Mouse (Mus musculus) left cerebral cortex, adult 9 months (tissue): ENCODE measurements around the gene Qrsl1.

Experiments used
- DNase-seq, 2 experiments: peaks; one replicate each; pipeline ENCODE4 v3.0.0; 2022; ENCODE audit warnings: low spot score in 2 of 2

Gene Qrsl1

DNA sequence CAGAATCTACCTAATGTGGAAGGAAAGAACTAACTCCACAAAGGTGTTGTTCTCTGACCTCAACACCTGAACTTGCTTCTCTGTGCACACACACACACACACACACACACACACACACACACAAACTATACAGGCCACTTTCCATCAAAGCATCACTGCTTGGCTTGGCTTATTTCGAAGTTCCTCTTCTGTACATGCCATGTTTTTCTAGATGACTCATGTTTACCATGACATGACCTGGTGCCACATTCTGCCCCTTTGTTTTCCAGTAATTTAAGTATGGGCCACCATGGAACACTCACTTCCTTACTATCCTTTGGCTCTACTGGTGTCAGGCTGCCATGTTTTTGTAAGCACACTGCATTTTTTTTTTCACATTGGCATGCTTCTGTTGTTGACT, 30.1 kb downstream of the Qrsl1 start:
- no peak for DNase-seq

DNA sequence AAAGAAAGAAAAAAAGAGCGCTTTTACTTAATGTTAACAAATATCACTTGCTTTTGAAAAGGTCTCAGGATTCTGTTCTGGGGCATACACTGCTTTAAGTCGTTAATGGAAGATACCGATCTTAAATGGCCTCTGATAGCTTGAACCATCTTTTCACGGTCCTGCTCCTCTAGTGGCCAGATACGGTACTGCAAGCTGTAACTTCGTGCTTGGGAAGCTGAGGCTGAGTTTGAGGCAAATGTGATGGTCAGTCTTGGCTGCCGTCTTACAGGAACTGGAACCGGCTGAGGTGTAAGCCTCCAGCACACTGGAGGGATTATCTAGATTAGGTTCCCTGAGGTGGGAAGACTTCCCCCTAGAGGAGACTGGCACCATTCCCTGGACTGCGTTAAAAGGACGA, 30.8 kb downstream of the Qrsl1 start:
- no peak for DNase-seq

DNA sequence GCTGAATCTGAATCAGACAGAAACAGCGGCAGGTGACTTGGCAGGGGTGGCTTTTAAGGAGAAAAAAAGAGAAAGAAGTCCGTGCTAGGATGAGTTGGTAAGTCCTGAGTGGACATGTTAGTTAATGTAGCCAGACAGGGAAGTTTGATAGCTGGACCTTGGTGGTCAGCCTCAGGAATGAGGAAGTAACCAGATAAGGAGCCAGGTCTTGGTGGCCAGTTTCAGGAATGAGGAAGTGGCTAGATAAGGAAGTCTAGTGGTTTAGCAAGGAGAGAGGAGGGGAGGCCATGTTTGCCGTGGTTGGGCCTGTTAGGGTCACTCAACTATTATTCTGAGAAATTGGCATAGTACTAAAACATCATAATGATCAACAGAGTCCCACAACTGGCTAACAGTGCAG, 45.2 kb downstream of the Qrsl1 start:
- DNase-seq, result peak in 1 of 2 experiments; percentile 13

DNA sequence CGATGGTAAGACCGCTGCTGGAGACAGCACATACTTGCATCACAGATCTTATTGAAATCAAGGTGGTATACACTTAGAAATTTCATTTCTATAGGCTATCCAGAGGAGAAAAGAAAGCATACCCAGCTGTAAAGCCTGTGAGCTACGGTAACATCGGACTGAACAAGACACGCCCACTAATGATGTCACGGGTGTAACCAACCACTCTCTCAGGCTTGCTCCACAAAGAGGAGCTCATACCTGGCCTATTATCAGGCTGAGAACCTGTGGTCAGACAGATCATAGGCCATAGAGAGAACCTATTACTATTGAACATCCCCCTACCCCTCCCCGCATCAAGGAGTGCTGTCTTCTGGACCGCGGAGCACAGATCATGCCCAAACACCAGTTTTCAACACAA, 45.6 kb downstream of the Qrsl1 start:
- DNase-seq, result no peak

DNA sequence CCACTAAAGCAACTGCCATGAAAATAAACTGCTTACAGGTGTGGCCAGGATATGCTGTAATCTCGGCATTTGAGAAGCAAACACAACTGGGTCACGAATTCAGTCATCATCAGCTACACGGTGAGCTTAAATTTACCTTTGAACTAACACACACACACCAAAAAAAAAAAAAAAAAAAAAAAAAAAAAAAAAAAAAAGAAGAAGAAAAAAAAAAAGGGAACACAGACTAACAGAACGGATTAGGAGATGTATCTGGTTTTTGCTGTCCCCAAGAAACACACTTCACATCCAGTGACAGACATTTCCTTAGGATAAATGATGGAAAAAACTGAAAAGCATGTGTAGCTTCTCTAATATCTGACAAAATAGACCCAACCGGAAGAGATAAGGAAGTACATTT, 49.6 kb downstream of the Qrsl1 start:
- no peak for DNase-seq

DNA sequence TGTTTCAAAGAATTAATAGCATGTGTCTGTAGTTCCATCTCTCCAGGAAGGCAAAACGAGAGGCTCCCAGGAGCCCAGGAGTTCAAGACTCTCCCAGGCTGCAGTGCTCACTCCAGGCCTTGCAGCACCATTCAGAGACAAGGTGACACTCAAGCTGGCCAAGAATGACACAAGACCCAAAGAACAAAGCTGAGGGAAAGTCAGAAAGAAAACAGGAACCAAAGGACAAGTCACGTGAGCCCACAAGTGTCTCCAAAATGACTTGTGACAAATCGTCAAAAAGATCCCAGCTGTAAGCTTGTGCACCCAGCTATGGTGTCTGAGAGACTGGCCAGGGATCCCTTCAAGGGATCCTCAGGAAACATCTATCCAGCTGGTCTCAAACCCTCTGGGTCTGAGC, 52.1 kb downstream of the Qrsl1 start:
- no peak for DNase-seq

DNA sequence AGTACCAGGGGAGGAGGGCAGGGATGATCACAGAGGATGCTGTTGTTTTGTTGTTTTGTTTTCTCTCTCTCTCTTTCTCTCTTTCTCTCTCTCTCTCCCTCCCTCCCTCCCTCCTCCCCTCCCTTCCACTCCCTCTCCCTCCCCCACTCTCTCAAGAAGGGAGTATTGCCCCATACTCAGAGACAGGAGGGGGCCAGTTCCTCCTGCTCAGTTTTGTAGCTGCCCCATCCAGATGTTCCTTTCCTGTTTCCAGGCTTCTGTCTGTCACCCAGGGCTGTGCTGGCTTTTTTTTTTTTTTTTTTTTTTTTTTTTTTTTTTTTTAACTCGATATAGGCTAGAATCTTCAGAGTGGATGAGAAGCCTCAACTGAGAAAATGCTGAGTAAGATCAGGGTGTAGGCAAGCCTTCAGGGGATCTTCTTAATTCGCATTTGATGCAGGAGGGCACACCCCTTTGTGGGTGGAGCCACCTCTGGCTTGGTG, 55.4 kb downstream of the Qrsl1 start:
- DNase-seq, result no peak

DNA sequence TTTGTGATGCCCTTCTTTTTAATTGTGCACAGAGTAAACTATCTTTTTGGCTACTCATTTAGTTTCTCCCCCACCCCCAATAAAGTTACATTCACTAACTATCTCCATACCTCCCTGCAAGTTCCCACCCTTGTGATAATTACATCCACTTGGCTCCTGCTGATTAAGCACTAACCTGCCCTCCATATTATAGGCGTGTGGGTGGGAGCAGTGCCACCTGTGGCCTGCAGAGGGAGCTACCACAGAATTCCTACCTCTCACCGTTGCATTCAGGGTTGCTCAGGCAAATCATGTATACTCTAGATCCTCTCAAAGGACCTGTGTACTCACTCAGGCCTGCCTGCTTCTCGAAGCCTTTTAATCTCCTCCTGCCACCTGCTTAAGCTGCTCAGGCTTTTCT, 56.1 kb downstream of the Qrsl1 start:
- DNase-seq, result no peak

DNA sequence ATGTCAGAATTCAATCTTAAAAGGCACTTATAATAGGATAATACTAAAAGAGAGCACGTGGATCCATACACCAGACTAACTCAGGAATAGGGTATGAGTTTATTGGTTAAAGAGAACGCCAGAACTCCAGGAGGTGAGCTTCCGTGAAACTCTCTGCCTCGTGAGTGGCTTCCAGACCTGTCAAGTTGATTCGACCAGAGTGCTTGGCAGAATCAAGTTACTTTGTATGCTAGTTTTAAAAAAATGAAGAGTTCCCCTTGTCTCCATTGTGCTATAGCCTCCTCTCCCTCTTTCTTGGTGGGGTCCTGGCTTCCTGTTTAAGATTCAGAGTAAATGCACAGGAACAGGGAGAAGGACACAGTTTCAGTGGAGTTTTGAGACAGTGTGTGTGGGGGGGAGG, 60.1 kb downstream of the Qrsl1 start:
- no peak for DNase-seq

DNA sequence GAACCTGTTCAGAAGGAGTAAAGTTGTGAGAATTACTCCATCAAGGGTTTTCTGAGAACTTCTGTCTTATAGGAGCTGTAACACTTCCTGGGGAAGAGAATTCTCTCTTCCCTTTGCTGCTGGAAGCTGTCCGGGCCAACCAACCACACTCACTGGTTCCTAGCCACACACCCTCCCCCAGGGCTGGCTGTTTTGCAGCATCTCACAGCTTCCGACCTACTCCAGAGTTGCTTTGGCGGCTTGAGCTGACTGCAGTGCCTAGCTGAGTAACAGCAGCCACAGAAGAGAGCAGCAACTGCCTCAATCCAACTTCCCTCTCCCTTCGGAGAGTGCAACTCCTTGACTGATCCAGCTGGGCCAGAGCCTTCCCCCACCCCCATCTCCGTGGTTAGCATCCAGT, 68.7 kb downstream of the Qrsl1 start:
- no peak for DNase-seq

DNA sequence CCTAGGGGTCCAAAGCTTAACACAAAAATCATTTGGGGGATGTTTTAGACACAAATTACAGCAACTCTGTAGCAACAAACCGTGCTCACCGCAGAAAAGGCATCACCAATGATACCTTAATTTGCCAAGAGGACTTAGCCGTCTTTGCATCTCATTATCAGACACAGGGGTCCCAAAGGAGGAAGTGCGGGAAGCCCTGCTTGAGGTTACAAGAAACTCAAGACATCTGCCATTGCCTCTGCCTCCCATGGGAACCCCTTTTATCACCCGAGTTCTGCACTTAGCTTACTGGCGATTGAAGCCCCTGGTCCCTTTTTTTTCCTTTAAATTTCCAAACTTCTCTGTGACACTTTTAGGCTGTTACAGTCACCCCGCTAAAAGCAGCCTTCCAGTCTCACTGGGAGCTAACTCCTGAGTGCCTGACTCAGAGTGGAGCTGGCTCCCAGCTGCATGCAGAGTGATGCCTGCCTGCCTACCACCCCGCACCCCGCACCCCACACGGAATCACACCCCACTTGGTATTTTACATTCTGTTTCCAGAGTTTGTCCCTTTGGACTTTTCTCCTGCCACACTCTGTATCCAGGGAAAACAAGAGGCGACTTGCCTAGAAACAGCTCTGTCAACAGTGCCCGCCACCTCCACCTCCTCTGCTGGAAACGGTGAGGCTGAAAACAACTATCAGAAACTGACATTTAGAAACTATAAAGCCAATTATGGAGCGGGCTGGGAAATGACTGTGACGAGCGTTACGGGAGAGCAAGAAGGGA, 71.1 kb downstream of the Qrsl1 start:
- peak in 1 of 2 experiments; percentile 2 for DNase-seq

DNA sequence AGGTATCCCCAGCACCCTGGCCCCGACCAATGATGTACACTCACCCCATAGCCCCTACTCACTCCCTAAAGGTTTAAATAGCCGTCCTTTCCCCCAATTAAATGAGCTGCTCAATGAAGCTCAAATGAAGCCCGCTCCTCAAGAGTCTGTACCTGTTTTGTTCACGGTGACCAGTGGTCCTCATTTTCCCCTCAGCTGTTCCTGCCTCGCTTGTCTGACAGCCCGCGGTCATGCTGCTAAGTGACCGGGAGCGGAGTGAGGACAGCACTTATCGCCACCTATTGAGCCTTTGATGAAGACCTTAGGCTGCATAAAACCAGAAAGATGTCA, 72.9 kb downstream of the Qrsl1 start:
- DNase-seq, result no peak

DNA sequence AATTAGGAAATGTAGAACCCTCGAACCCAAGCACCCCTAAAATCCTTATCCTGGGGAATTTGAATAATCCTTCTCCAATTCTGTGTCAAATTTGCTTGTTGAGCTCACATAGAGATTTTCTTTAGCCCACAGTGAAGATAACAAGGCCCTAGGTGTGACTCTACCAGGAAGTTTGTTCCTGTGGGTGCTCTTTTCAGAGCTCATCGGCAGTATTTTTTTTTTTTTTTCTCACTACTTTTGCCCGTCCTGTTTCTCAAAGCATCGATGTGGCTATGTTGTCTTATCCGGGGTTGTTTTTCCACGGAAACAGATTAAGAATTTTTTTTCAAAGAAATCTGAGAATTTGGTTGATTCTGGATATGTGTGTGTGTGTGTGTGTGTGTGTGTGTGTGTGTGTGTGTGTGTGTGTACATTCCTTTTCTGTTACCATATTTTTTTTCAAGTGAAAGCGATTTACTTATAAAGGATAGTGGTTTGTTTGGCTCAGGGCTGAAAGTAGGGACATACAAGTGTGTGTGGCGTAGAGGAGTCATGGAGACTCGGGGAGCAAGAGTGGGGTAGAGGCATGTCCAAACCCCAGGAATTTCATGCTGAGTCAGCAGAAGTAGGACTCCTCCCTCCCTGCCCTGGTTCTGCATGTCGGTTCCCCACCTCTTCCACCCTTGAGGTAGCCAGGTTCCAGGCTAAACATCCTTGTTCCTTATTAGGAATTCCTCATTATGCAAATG, 73.4 kb downstream of the Qrsl1 start:
- no peak for DNase-seq

DNA sequence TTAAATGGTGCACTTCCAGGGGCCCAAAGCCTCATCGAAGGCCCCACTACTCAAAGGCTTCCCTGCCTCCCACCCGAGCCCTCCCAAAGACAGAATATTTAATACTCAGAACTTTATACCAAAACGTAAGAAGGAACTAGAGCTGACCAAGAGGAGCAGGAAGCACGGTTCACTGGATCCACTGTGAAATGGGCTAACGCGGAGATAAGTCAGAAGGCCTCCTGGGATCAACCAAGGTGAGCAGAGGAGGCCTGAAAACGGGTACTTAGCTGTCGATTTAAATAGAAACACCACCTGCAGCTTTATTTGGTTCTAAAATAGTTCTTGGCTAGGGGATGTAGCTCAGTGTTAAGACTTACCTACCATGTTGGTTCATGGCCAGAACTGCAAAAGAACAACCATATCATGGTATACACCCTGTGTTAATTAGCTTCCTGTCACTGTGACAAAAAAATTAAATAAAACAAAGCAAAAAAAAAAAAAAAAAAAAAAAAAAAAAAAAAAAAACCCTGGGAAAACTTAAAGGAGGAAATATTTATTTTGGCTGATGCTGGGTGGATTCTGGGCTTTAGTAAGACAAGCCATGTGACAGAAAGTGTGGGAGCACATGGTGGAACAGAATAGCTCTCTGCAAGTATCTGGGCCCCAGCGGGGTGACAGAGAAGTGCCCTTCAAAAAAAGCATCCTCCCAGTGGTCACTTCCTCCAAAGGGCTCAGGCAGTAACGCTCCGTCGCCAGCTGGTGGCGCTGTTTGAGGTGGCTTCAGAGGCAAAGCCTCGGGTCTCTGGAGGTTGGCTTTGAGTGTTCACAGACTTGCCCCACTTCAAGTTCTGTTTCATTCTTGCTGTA, 74.5 kb downstream of the Qrsl1 start:
- no peak for DNase-seq

DNA sequence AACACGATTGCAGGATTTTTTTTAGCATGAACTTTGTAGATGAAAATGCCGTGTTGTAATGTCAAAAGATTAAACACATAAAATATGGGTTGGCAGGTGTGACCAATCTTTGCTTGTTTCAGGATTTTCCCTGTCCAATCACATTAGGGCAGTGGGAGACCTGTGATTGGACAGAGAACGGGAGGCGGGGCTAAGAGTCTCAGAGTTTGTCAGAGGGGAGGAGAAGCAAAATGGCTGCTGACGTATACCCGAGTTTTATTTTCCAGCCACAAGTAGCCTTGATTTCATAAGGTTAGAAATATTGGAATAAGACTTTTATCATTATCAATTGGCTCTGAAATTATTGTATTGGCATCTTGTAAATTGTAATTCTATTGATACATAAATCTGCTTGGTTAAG, 75.8 kb downstream of the Qrsl1 start:
- no peak for DNase-seq

DNA sequence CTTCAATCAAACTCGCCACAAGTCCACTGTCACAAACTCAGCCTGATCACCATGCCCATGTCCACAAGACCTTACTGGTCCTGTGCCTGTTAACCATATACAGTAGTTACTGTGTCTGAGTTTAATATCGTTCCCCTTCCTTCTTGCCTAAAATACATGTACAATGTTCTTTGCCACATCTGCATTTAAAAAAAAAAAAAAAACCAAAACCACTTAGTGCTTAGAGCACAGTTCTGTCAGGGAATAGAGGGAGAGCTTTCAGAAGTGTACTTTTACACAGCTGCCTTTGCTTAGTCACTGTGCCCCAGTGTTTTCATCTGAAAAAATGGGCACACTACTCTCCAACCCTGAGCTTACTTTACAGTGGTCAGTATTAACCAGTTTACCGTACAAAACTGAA, 76.8 kb downstream of the Qrsl1 start:
- DNase-seq, result no peak
